Mouse (Mus musculus): ENCODE data around the gene Brd2. TPM values are rescaled to one million over a fixed set of nuclear protein-coding genes. Genes with fewer than 3 reads are reported as not detected.

Gene Brd2
- polyA plus RNA-seq, 1 experiment: 172 TPM

- peak overlapping the region; percentile 95 for H3K27ac ChIP-seq (ENCODE audit: control insufficient read depth, insufficient read depth, low read depth, low read length, poor library complexity)
- TF ChIP-seq POLR2A (IDR thresholded peaks at IDR 0.05; ENCODE audit: borderline replicate concordance, control insufficient read depth, low read depth, low read length): peak; percentile 21; the same call in 1 of the 2 replicates
- no peak for TF ChIP-seq CTCF (IDR thresholded peaks at IDR 0.05; ENCODE audit: control insufficient read depth, insufficient read depth, low read length)
- peaks cover 4% of the 10 kb centered on the region; the same call in 1 of the 2 replicates for H3K4me1 ChIP-seq (ENCODE audit: control insufficient read depth, insufficient read depth, low read length)
- peak overlapping the region; percentile 88 for H3K4me3 ChIP-seq (replicated peaks; ENCODE audit: control insufficient read depth, low read depth, low read length)
- WGBS: under 1% methylated on average over 34 of the region's 35 CpGs
Measured at GRCm38 (mm10) chr17:34121172-34121878, 1.1 kb downstream of the Brd2 start.

GRCm38 (mm10) chr17:34120814-34121171 lies 1.6 kb downstream of the Brd2 start:
- peak overlapping the region; percentile 88 for H3K4me3 ChIP-seq (replicated peaks; ENCODE audit: control insufficient read depth, low read depth, low read length)
- TF ChIP-seq CTCF (IDR thresholded peaks at IDR 0.05; ENCODE audit: control insufficient read depth, insufficient read depth, low read length) (peak; percentile 17; the same call in 1 of the 2 replicates), POLR2A (IDR thresholded peaks at IDR 0.05; ENCODE audit: borderline replicate concordance, control insufficient read depth, low read depth, low read length) (peak; percentile 90; the same call in 1 of the 2 replicates)
- peaks cover 4% of the 10 kb centered on the region; the same call in 1 of the 2 replicates for H3K4me1 ChIP-seq (ENCODE audit: control insufficient read depth, insufficient read depth, low read length)
- H3K27ac ChIP-seq (ENCODE audit: control insufficient read depth, insufficient read depth, low read depth, low read length, poor library complexity): peak overlapping the region; percentile 99
- WGBS: under 1% methylated on average over 31 of the region's 31 CpGs

- under 1% methylated on average over 42 of the region's 42 CpGs for WGBS
- Histone ChIP-seq H3K27ac (ENCODE audit: control insufficient read depth, insufficient read depth, low read depth, low read length, poor library complexity) (peak overlapping the region; percentile 99), H3K4me1 (ENCODE audit: control insufficient read depth, insufficient read depth, low read length) (peaks cover 4% of the 10 kb centered on the region; the same call in 1 of the 2 replicates), H3K4me3 (replicated peaks; ENCODE audit: control insufficient read depth, low read depth, low read length) (peak overlapping the region; percentile 74)
- peak; percentile 75; the same call in 1 of the 2 replicates for TF ChIP-seq POLR2A (IDR thresholded peaks at IDR 0.05; ENCODE audit: borderline replicate concordance, control insufficient read depth, low read depth, low read length)
- TF ChIP-seq CTCF (IDR thresholded peaks at IDR 0.05; ENCODE audit: control insufficient read depth, insufficient read depth, low read length): no peak
Measured at GRCm38 (mm10) chr17:34120180-34120723, 2.2 kb downstream of the Brd2 start.

GRCm38 (mm10) chr17:34119249-34120179 lies 2.9 kb downstream of the Brd2 start, which contains the start of gene H2-DMa:
Gene H2-DMa, plus strand, starts transcription at chr17:34119541.
- under 1% methylated on average over 96 of the region's 96 CpGs for WGBS
- Histone ChIP-seq H3K27ac (ENCODE audit: control insufficient read depth, insufficient read depth, low read depth, low read length, poor library complexity) (peak within 1 kb of the TSS; percentile 99), H3K4me3 (replicated peaks; ENCODE audit: control insufficient read depth, low read depth, low read length) (peak within 1 kb of the TSS; percentile 93), H3K4me1 (ENCODE audit: control insufficient read depth, insufficient read depth, low read length) (peaks cover 3% of the 10 kb centered on the region; the same call in 1 of the 2 replicates)
- TF ChIP-seq CTCF (IDR thresholded peaks at IDR 0.05; ENCODE audit: control insufficient read depth, insufficient read depth, low read length) (no peak), POLR2A (IDR thresholded peaks at IDR 0.05; ENCODE audit: borderline replicate concordance, control insufficient read depth, low read depth, low read length) (peak; percentile 97)

GRCm38 (mm10) chr17:34118873-34119248 lies 3.6 kb downstream of the Brd2 start:
- Histone ChIP-seq H3K27ac (ENCODE audit: control insufficient read depth, insufficient read depth, low read depth, low read length, poor library complexity) (peak overlapping the region; percentile 99), H3K4me3 (replicated peaks; ENCODE audit: control insufficient read depth, low read depth, low read length) (peak overlapping the region; percentile 93), H3K4me1 (ENCODE audit: control insufficient read depth, insufficient read depth, low read length) (peaks cover 1% of the 10 kb centered on the region; the same call in 1 of the 2 replicates)
- TF ChIP-seq POLR2A (IDR thresholded peaks at IDR 0.05; ENCODE audit: borderline replicate concordance, control insufficient read depth, low read depth, low read length) (no peak), CTCF (IDR thresholded peaks at IDR 0.05; ENCODE audit: control insufficient read depth, insufficient read depth, low read length) (no peak)
- under 1% methylated on average over 38 of the region's 38 CpGs for WGBS

- no peaks in the 10 kb centered on the region; the same call in 1 of the 2 replicates for H3K4me1 ChIP-seq (ENCODE audit: control insufficient read depth, insufficient read depth, low read length)
- WGBS: under 1% methylated on average over 67 of the region's 67 CpGs
- TF ChIP-seq CTCF (IDR thresholded peaks at IDR 0.05; ENCODE audit: control insufficient read depth, insufficient read depth, low read length) (no peak), POLR2A (IDR thresholded peaks at IDR 0.05; ENCODE audit: borderline replicate concordance, control insufficient read depth, low read depth, low read length) (no peak)
- peak overlapping the region; percentile 99 for H3K27ac ChIP-seq (ENCODE audit: control insufficient read depth, insufficient read depth, low read depth, low read length, poor library complexity)
- H3K4me3 ChIP-seq (replicated peaks; ENCODE audit: control insufficient read depth, low read depth, low read length): peak overlapping the region; percentile 93
Measured at GRCm38 (mm10) chr17:34118113-34118872, 4.1 kb downstream of the Brd2 start.

GRCm38 (mm10) chr17:34117421-34118112 lies 4.9 kb downstream of the Brd2 start:
- H3K4me3 ChIP-seq (replicated peaks; ENCODE audit: control insufficient read depth, low read depth, low read length): peak overlapping the region; percentile 93
- H3K4me1 ChIP-seq (ENCODE audit: control insufficient read depth, insufficient read depth, low read length): no peaks in the 10 kb centered on the region; the same call in 1 of the 2 replicates
- WGBS: 0% methylated on average over 5 of the region's 5 CpGs
- no peak for TF ChIP-seq POLR2A (IDR thresholded peaks at IDR 0.05; ENCODE audit: borderline replicate concordance, control insufficient read depth, low read depth, low read length)
- TF ChIP-seq CTCF (IDR thresholded peaks at IDR 0.05; ENCODE audit: control insufficient read depth, insufficient read depth, low read length): no peak
- peak overlapping the region; percentile 99; the same call in 1 of the 2 replicates for H3K27ac ChIP-seq (ENCODE audit: control insufficient read depth, insufficient read depth, low read depth, low read length, poor library complexity)

Data from bone marrow, adult 2 months (tissue).